Mouse (Mus musculus) stomach, postnatal 0 days (tissue): ENCODE data around the gene Specc1.

Source experiments
- CTCF ChIP-seq: IDR thresholded peaks from 2 replicates; pipeline ENCODE4 v1.5.1; 2016; ENCODE audit warnings: antibody characterized with exemption, low read depth, mild to moderate bottlenecking, moderate library complexity
- EP300 ChIP-seq: optimal IDR thresholded peaks from 2 replicates; pipeline ENCODE3; 2016; ENCODE audit warnings: antibody characterized with exemption

DNA sequence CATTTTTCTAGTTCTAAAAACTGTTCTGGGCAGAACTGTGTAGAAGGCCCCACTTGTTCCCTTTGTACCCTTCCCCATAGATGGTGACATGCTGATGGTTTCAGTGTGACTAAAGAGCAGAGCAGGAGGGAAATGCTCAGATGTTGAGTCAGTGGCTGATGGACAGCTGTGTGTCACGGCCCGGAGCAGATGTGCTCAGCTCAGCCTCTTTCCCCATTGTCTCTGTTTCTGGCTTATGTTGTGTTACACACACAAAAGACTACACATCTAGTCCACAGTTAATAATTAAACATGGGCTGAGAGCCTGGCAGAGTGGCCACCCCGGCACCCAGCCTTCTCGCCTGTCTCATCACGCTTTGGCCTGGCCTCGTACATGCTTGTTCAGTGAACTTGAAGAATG, 261.2 kb downstream of the Specc1 start:
- TF ChIP-seq CTCF (no peak), EP300 (no peak)
